Mouse (Mus musculus) olfactory bulb, adult 2 months (tissue): ENCODE measurements at regions not wholly inside any gene's neighbourhood (a gene's known extent, or its start where the extent isn't known, plus 50 kb on each side); places are given as distances from the start of the nearest gene placed in this dataset.

Source experiments
- CTCF ChIP-seq: fragments of 200-500 bp; IDR thresholded peaks from 2 replicates; pipeline ENCODE4 v1.5.1; 2012; ENCODE audit warnings: low read depth, mild to moderate bottlenecking, low read length, moderate library complexity; ENCODE audit not compliant: insufficient read depth
- POLR2A ChIP-seq: fragments of 200-500 bp; IDR thresholded peaks from 2 replicates; pipeline ENCODE4 v1.6.1; 2012; ENCODE audit warnings: mild to moderate bottlenecking, low read depth, low read length, moderate library complexity; ENCODE audit not compliant: insufficient read depth

GRCm38 (mm10) chr10:21695185-21695584, 102.2 kb downstream of the 1700020N01Rik start:
- no peak for TF ChIP-seq POLR2A
- no peak for TF ChIP-seq CTCF
